Comparison of ENCODE assay signal across 18 mouse cellular contexts in genomic region chr1:22245748-22246147, GRCm38 (mm10).
"Had no signal": no experiment of that assay in that cellular context is flagged by ENCODE, and none has a peak within 500 bp of the region (broad histone marks: within the 10 kb centered on the region; RNA-seq: fewer than 3 reads in every experiment).

No protein-coding gene starts in this region.

- H3K4me3 ChIP-seq: midbrain, embryonic 10.5 days; midbrain, embryonic 12.5 days; myocyte; neural tube, embryonic 13.5 days; neural tube, embryonic 15.5 days had no signal

- H3K27ac ChIP-seq: liver, embryonic 14.5 days; midbrain, embryonic 10.5 days; midbrain, embryonic 12.5 days; neural tube, embryonic 13.5 days; neural tube, embryonic 15.5 days had no signal

- DNase-seq: lung, adult 18-20 months; lung, embryonic 14.5 days; lung, postnatal 10 days; lung, postnatal 4 days; midbrain, embryonic 14.5 days; retina, postnatal 1 day; right cerebral cortex, postnatal 14 days; right cerebral cortex, postnatal 4 days; spleen, adult 18-20 months; thymus, adult 2 months; thymus, postnatal 25 days; thymus, postnatal 4 days had no signal
